Mouse (Mus musculus): Measurements from ENCODE around the gene Rap1gap.

- no peak for TF ChIP-seq USF1 (IDR thresholded peaks at IDR 0.05; ENCODE audit: low read depth)
- no peak for TF ChIP-seq CTCF (IDR thresholded peaks at IDR 0.05; ENCODE audit: control insufficient read depth, insufficient read depth, insufficient read length)
- TF ChIP-seq MYOD1 (IDR thresholded peaks at IDR 0.05; ENCODE audit: control insufficient read depth, insufficient read length, low read depth) = no peak
- TF ChIP-seq MYOG (IDR thresholded peaks at IDR 0.05; ENCODE audit: control insufficient read depth, extremely low read depth, insufficient read length) = no peak
- TF ChIP-seq MAX (IDR thresholded peaks at IDR 0.05) = no peak
Observed at GRCm38 (mm10) chr4:137717005-137717404, 52.5 kb downstream of the Rap1gap start.

All from C2C12 (cell line).